Mouse (Mus musculus): ENCODE measurements around the gene Tead2. TPM values are rescaled to one million over a fixed set of nuclear protein-coding genes. Genes with fewer than 3 reads are reported as not detected.

Tead2 gene
- 7.8 TPM for polyA plus RNA-seq (2014; fragmentation: Illumina TruSeq; extraction: RNeasy Lipid Tissue Mini Kit (QIAGEN cat#74804); ENCODE audit: low read depth, low replicate concordance)

GRCm38 (mm10) chr7:45215673-45216441 is at the start of gene Tead2:
Gene Tead2, plus strand, starts transcription at chr7:45215753.

GRCm38 (mm10) chr7:45179469-45179868 is 36.1 kb upstream of the Tead2 start, which contains the start of gene Gfy:
Gene Gfy, minus strand, starts transcription at chr7:45179569.

GRCm38 (mm10) chr7:45180896-45181477 is 34.6 kb upstream of the Tead2 start, which contains the start of gene Pth2:
Gene Pth2, plus strand, starts transcription at chr7:45180995.

GRCm38 (mm10) chr7:45204380-45205143 is 11.0 kb upstream of the Tead2 start, which contains the start of gene Ccdc155:
Gene Ccdc155, minus strand, starts transcription at chr7:45204892.

GRCm38 (mm10) chr7:45211851-45212251 is 3.7 kb upstream of the Tead2 start, which contains the start of gene Dkkl1:
Gene Dkkl1, minus strand, starts transcription at chr7:45212147.

GRCm38 (mm10) chr7:45238723-45239496 is 23.4 kb downstream of the Tead2 start, which contains the start of gene Cd37:
Gene Cd37, minus strand, starts transcription at chr7:45239115.

GRCm38 (mm10) chr7:45240633-45241388 is 25.3 kb downstream of the Tead2 start, which contains the start of gene Slc6a16:
Gene Slc6a16, plus strand, starts transcription at chr7:45241085.

GRCm38 (mm10) chr7:45277136-45277760 is 61.7 kb downstream of the Tead2 start, which contains the start of gene Slc6a21:
Gene Slc6a21, plus strand, starts transcription at chr7:45277513.

Other genes starting within 250 kb of the Tead2 start
- 3.6 TPM for gene Cpt1c, start 240.9 kb upstream of the Tead2 start, polyA plus RNA-seq (2014; fragmentation: Illumina TruSeq; extraction: RNeasy Lipid Tissue Mini Kit (QIAGEN cat#74804); ENCODE audit: low read depth, low replicate concordance)
- 114 TPM for gene Prmt1, start 229.2 kb upstream of the Tead2 start, polyA plus RNA-seq (2014; fragmentation: Illumina TruSeq; extraction: RNeasy Lipid Tissue Mini Kit (QIAGEN cat#74804); ENCODE audit: low read depth, low replicate concordance)
- 72.3 TPM for gene Irf3, start 218.1 kb upstream of the Tead2 start, polyA plus RNA-seq (2014; fragmentation: Illumina TruSeq; extraction: RNeasy Lipid Tissue Mini Kit (QIAGEN cat#74804); ENCODE audit: low read depth, low replicate concordance)
- 12.3 TPM for gene Bcl2l12, start 217.0 kb upstream of the Tead2 start, polyA plus RNA-seq (2014; fragmentation: Illumina TruSeq; extraction: RNeasy Lipid Tissue Mini Kit (QIAGEN cat#74804); ENCODE audit: low read depth, low replicate concordance)
- 34.5 TPM for gene Scaf1, start 199.4 kb upstream of the Tead2 start, polyA plus RNA-seq (2014; fragmentation: Illumina TruSeq; extraction: RNeasy Lipid Tissue Mini Kit (QIAGEN cat#74804); ENCODE audit: low read depth, low replicate concordance)
- 57.4 TPM for gene Rras, start 197.8 kb upstream of the Tead2 start, polyA plus RNA-seq (2014; fragmentation: Illumina TruSeq; extraction: RNeasy Lipid Tissue Mini Kit (QIAGEN cat#74804); ENCODE audit: low read depth, low replicate concordance)
- gene Prr12, start 162.9 kb upstream of the Tead2 start, polyA plus RNA-seq (2014; fragmentation: Illumina TruSeq; extraction: RNeasy Lipid Tissue Mini Kit (QIAGEN cat#74804); ENCODE audit: low read depth, low replicate concordance), result 13.2 TPM
- 40.7 TPM for gene Nosip, start 153.3 kb upstream of the Tead2 start, polyA plus RNA-seq (2014; fragmentation: Illumina TruSeq; extraction: RNeasy Lipid Tissue Mini Kit (QIAGEN cat#74804); ENCODE audit: low read depth, low replicate concordance)
- gene Prrg2, start 153.1 kb upstream of the Tead2 start, polyA plus RNA-seq (2014; fragmentation: Illumina TruSeq; extraction: RNeasy Lipid Tissue Mini Kit (QIAGEN cat#74804); ENCODE audit: low read depth, low replicate concordance), result 12.4 TPM
- 40.8 TPM for gene Rcn3, start 123.5 kb upstream of the Tead2 start, polyA plus RNA-seq (2014; fragmentation: Illumina TruSeq; extraction: RNeasy Lipid Tissue Mini Kit (QIAGEN cat#74804); ENCODE audit: low read depth, low replicate concordance)
- 83.1 TPM for gene Fcgrt, start 111.9 kb upstream of the Tead2 start, polyA plus RNA-seq (2014; fragmentation: Illumina TruSeq; extraction: RNeasy Lipid Tissue Mini Kit (QIAGEN cat#74804); ENCODE audit: low read depth, low replicate concordance)
- gene Rps11, start 91.3 kb upstream of the Tead2 start, polyA plus RNA-seq (2014; fragmentation: Illumina TruSeq; extraction: RNeasy Lipid Tissue Mini Kit (QIAGEN cat#74804); ENCODE audit: low read depth, low replicate concordance), result 641 TPM
- gene Rpl13a, start 87.0 kb upstream of the Tead2 start, polyA plus RNA-seq (2014; fragmentation: Illumina TruSeq; extraction: RNeasy Lipid Tissue Mini Kit (QIAGEN cat#74804); ENCODE audit: low read depth, low replicate concordance), result 958 TPM
- gene Gm45713, start 79.5 kb upstream of the Tead2 start, polyA plus RNA-seq (2014; fragmentation: Illumina TruSeq; extraction: RNeasy Lipid Tissue Mini Kit (QIAGEN cat#74804); ENCODE audit: low read depth, low replicate concordance), result not detected
- 21.0 TPM for gene Flt3l, start 79.3 kb upstream of the Tead2 start, polyA plus RNA-seq (2014; fragmentation: Illumina TruSeq; extraction: RNeasy Lipid Tissue Mini Kit (QIAGEN cat#74804); ENCODE audit: low read depth, low replicate concordance)
- gene Pih1d1, start 61.5 kb upstream of the Tead2 start, polyA plus RNA-seq (2014; fragmentation: Illumina TruSeq; extraction: RNeasy Lipid Tissue Mini Kit (QIAGEN cat#74804); ENCODE audit: low read depth, low replicate concordance), result 41.4 TPM
- gene Aldh16a1, start 61.2 kb upstream of the Tead2 start, polyA plus RNA-seq (2014; fragmentation: Illumina TruSeq; extraction: RNeasy Lipid Tissue Mini Kit (QIAGEN cat#74804); ENCODE audit: low read depth, low replicate concordance), result 16.5 TPM
- gene Slc17a7, start 51.8 kb upstream of the Tead2 start, polyA plus RNA-seq (2014; fragmentation: Illumina TruSeq; extraction: RNeasy Lipid Tissue Mini Kit (QIAGEN cat#74804); ENCODE audit: low read depth, low replicate concordance), result 27.4 TPM
- gene Gfy, start 36.2 kb upstream of the Tead2 start, polyA plus RNA-seq (2014; fragmentation: Illumina TruSeq; extraction: RNeasy Lipid Tissue Mini Kit (QIAGEN cat#74804); ENCODE audit: low read depth, low replicate concordance), result not detected
- gene Pth2, start 34.8 kb upstream of the Tead2 start, polyA plus RNA-seq (2014; fragmentation: Illumina TruSeq; extraction: RNeasy Lipid Tissue Mini Kit (QIAGEN cat#74804); ENCODE audit: low read depth, low replicate concordance), result not detected
- gene Ccdc155, start 10.9 kb upstream of the Tead2 start, polyA plus RNA-seq (2014; fragmentation: Illumina TruSeq; extraction: RNeasy Lipid Tissue Mini Kit (QIAGEN cat#74804); ENCODE audit: low read depth, low replicate concordance), result not detected
- gene Dkkl1, start 3.6 kb upstream of the Tead2 start, polyA plus RNA-seq (2014; fragmentation: Illumina TruSeq; extraction: RNeasy Lipid Tissue Mini Kit (QIAGEN cat#74804); ENCODE audit: low read depth, low replicate concordance), result not detected
- gene Cd37, start 23.4 kb downstream of the Tead2 start, polyA plus RNA-seq (2014; fragmentation: Illumina TruSeq; extraction: RNeasy Lipid Tissue Mini Kit (QIAGEN cat#74804); ENCODE audit: low read depth, low replicate concordance), result 3.0 TPM
- gene Slc6a16, start 25.3 kb downstream of the Tead2 start, polyA plus RNA-seq (2014; fragmentation: Illumina TruSeq; extraction: RNeasy Lipid Tissue Mini Kit (QIAGEN cat#74804); ENCODE audit: low read depth, low replicate concordance), result not detected
- not detected for gene Slc6a21, start 61.8 kb downstream of the Tead2 start, polyA plus RNA-seq (2014; fragmentation: Illumina TruSeq; extraction: RNeasy Lipid Tissue Mini Kit (QIAGEN cat#74804); ENCODE audit: low read depth, low replicate concordance)
- gene Trpm4, start 118.0 kb downstream of the Tead2 start, polyA plus RNA-seq (2014; fragmentation: Illumina TruSeq; extraction: RNeasy Lipid Tissue Mini Kit (QIAGEN cat#74804); ENCODE audit: low read depth, low replicate concordance), result 31.0 TPM
- 1,149 TPM for gene Hrc, start 119.5 kb downstream of the Tead2 start, polyA plus RNA-seq (2014; fragmentation: Illumina TruSeq; extraction: RNeasy Lipid Tissue Mini Kit (QIAGEN cat#74804); ENCODE audit: low read depth, low replicate concordance)
- gene Ppfia3, start 151.3 kb downstream of the Tead2 start, polyA plus RNA-seq (2014; fragmentation: Illumina TruSeq; extraction: RNeasy Lipid Tissue Mini Kit (QIAGEN cat#74804); ENCODE audit: low read depth, low replicate concordance), result 0.24 TPM
- 1.2 TPM for gene Lin7b, start 154.8 kb downstream of the Tead2 start, polyA plus RNA-seq (2014; fragmentation: Illumina TruSeq; extraction: RNeasy Lipid Tissue Mini Kit (QIAGEN cat#74804); ENCODE audit: low read depth, low replicate concordance)
- 154 TPM for gene Snrnp70, start 180.0 kb downstream of the Tead2 start, polyA plus RNA-seq (2014; fragmentation: Illumina TruSeq; extraction: RNeasy Lipid Tissue Mini Kit (QIAGEN cat#74804); ENCODE audit: low read depth, low replicate concordance)
- gene Kcna7, start 189.9 kb downstream of the Tead2 start, polyA plus RNA-seq (2014; fragmentation: Illumina TruSeq; extraction: RNeasy Lipid Tissue Mini Kit (QIAGEN cat#74804); ENCODE audit: low read depth, low replicate concordance), result 4.3 TPM
- gene Ntf5, start 197.9 kb downstream of the Tead2 start, polyA plus RNA-seq (2014; fragmentation: Illumina TruSeq; extraction: RNeasy Lipid Tissue Mini Kit (QIAGEN cat#74804); ENCODE audit: low read depth, low replicate concordance), result 0.24 TPM
- gene Lhb, start 205.1 kb downstream of the Tead2 start, polyA plus RNA-seq (2014; fragmentation: Illumina TruSeq; extraction: RNeasy Lipid Tissue Mini Kit (QIAGEN cat#74804); ENCODE audit: low read depth, low replicate concordance), result not detected
- 80.5 TPM for gene Gys1, start 219.1 kb downstream of the Tead2 start, polyA plus RNA-seq (2014; fragmentation: Illumina TruSeq; extraction: RNeasy Lipid Tissue Mini Kit (QIAGEN cat#74804); ENCODE audit: low read depth, low replicate concordance)
- 27.2 TPM for gene Ruvbl2, start 222.3 kb downstream of the Tead2 start, polyA plus RNA-seq (2014; fragmentation: Illumina TruSeq; extraction: RNeasy Lipid Tissue Mini Kit (QIAGEN cat#74804); ENCODE audit: low read depth, low replicate concordance)
- 688 TPM for gene Ftl1, start 244.1 kb downstream of the Tead2 start, polyA plus RNA-seq (2014; fragmentation: Illumina TruSeq; extraction: RNeasy Lipid Tissue Mini Kit (QIAGEN cat#74804); ENCODE audit: low read depth, low replicate concordance)